Mouse (Mus musculus) MEL (cell line): ENCODE results near the gene C1rl. TPM values are rescaled to one million over a fixed set of nuclear protein-coding genes. Genes with fewer than 3 reads are reported as not detected.
"Not testable (repeated sequence)": the region's sequence is repeated elsewhere in the genome, so short reads cannot be mapped to it uniquely, and the experiment has no call there.

ENCODE experiments used
- DNase-seq: peaks from one replicate; pipeline ENCODE4 v3.0.0; 2011; ENCODE audit warnings: low read depth, low spot score
- H3K27ac ChIP-seq: 2 replicates; pipeline ENCODE4 v1.5.1; 2012; ENCODE audit warnings: low read depth, mild to moderate bottlenecking, control low read depth, low read length, moderate library complexity; ENCODE audit not compliant: control insufficient read depth
- H3K27me3 ChIP-seq, 2 experiments: fragments of 150-350 bp in 1 of 2; sonication (generic) in 1 of 2; 2 replicates each; pipeline ENCODE4 v1.6.1; 2012; ENCODE audit warnings: low read length in 2 of 2, mild to moderate bottlenecking in 2 of 2, improper control_type of control experiment in 1 of 2, moderate library complexity in 1 of 2; ENCODE audit not compliant: insufficient read depth in 2 of 2, control insufficient read depth in 1 of 2
- H3K36me3 ChIP-seq, 2 experiments: 2 replicates each; pipeline ENCODE4 v1.6.1; 2012 to 2014; ENCODE audit warnings: low read length in 2 of 2, improper control_type of control experiment in 1 of 2, inconsistent platforms in 1 of 2, mild to moderate bottlenecking in 1 of 2; ENCODE audit not compliant: insufficient read depth in 2 of 2, control insufficient read depth in 1 of 2
- H3K4me1 ChIP-seq, 2 experiments: fragments of 150-350 bp in 1 of 2; sonication (generic) in 1 of 2; 2 replicates each; pipeline ENCODE4 v1.6.1; 2012; ENCODE audit warnings: low read length in 2 of 2, improper control_type of control experiment in 1 of 2, mild to moderate bottlenecking in 1 of 2; ENCODE audit not compliant: insufficient read depth in 2 of 2, control insufficient read depth in 1 of 2
- H3K4me3 ChIP-seq, 2 experiments: fragments of 150-350 bp in 1 of 2; sonication (generic) in 1 of 2; 2 replicates each; pipeline ENCODE4 v1.5.1; 2012; ENCODE audit warnings: low read depth in 2 of 2, low read length in 2 of 2, mild to moderate bottlenecking in 2 of 2, moderate library complexity in 2 of 2, control low read depth in 1 of 2, improper control_type of control experiment in 1 of 2; ENCODE audit not compliant: control insufficient read depth in 1 of 2, insufficient read depth in 1 of 2
- H3K79me2 ChIP-seq: 2 replicates; pipeline ENCODE4 v1.6.1; 2012; ENCODE audit warnings: mild to moderate bottlenecking, low read length, moderate library complexity; ENCODE audit not compliant: control insufficient read depth, poor library complexity, insufficient read depth
- H3K9ac ChIP-seq: 2 replicates; pipeline ENCODE4 v1.6.1; 2012; ENCODE audit warnings: low read depth, mild to moderate bottlenecking, control low read depth, low read length, moderate library complexity; ENCODE audit not compliant: control insufficient read depth, poor library complexity, severe bottlenecking
- H3K9me3 ChIP-seq: fragments of 150-350 bp; sonication (generic); replicated peaks from 2 replicates; pipeline ENCODE4 v1.6.1; 2012; ENCODE audit warnings: mild to moderate bottlenecking, low read length, improper control_type of control experiment, moderate library complexity; ENCODE audit not compliant: insufficient read depth
- CTCF ChIP-seq, 3 experiments: IDR thresholded peaks in 2 of 3; conservative IDR thresholded peaks in 1 of 3; 2 replicates each; pipeline ENCODE4 v1.5.1; 2011 to 2012; ENCODE audit warnings: low read length in 3 of 3, low read depth in 2 of 3, mild to moderate bottlenecking in 2 of 3, improper control_type of control experiment in 1 of 3, inconsistent platforms in 1 of 3, mixed read lengths in 1 of 3, moderate library complexity in 1 of 3; ENCODE audit not compliant: control insufficient read depth in 1 of 3, insufficient read depth in 1 of 3, poor library complexity in 1 of 3, severe bottlenecking in 1 of 3
- MEF2A ChIP-seq: IDR thresholded peaks from 2 replicates; pipeline ENCODE4 v1.6.1; 2014; ENCODE audit warnings: low read depth, mild to moderate bottlenecking, inconsistent platforms, low read length, improper control_type of control experiment; ENCODE audit not compliant: poor library complexity, insufficient replicate concordance, severe bottlenecking; ENCODE audit errors: extremely low read depth
- POLR2A ChIP-seq, 2 experiments: IDR thresholded peaks; 2 replicates each; pipeline ENCODE4 v1.6.1; 2011 to 2012; ENCODE audit warnings: low read length in 2 of 2, mild to moderate bottlenecking in 2 of 2, control low read depth in 1 of 2, improper control_type of control experiment in 1 of 2, low read depth in 1 of 2, moderate library complexity in 1 of 2; ENCODE audit not compliant: control insufficient read depth in 1 of 2, insufficient read depth in 1 of 2, poor library complexity in 1 of 2
- POLR2AphosphoS5 ChIP-seq: IDR thresholded peaks from 2 replicates; pipeline ENCODE4 v1.6.1; 2012; ENCODE audit warnings: low read depth, borderline replicate concordance, mild to moderate bottlenecking, inconsistent platforms, low read length, moderate library complexity, mixed read lengths
- TAL1 ChIP-seq: IDR thresholded peaks from 2 replicates; pipeline ENCODE4 v1.6.1; 2012; ENCODE audit warnings: mild to moderate bottlenecking, inconsistent platforms, low read length, moderate library complexity, mixed read lengths
- polyA plus RNA-seq, 2 experiments: library from polyadenylated mRNA; stranded (reverse) in 1 of 2; unstranded in 1 of 2; fragments of >175 nt in 1 of 2; fragments of >200 nt in 1 of 2; gene quantifications; 2 replicates each; pipeline versions ENCODE4 v1.2.1 to v1.2.4; 2012; ENCODE audit warnings: low replicate concordance in 2 of 2, low read depth in 1 of 2; ENCODE audit not compliant: insufficient read length in 2 of 2, insufficient read depth in 1 of 2, missing spikeins in 1 of 2
- total RNA-seq: library from RNA; depleted of rRNA; stranded (reverse); fragments of 300-350 nt; gene quantifications from 2 replicates; pipeline ENCODE4 v1.2.3, GENCODE M21; 2012

C1rl gene
- total and polyA plus RNA-seq, 3 experiments, result 1.2 to 2.6 TPM; not detected in 1

DNA sequence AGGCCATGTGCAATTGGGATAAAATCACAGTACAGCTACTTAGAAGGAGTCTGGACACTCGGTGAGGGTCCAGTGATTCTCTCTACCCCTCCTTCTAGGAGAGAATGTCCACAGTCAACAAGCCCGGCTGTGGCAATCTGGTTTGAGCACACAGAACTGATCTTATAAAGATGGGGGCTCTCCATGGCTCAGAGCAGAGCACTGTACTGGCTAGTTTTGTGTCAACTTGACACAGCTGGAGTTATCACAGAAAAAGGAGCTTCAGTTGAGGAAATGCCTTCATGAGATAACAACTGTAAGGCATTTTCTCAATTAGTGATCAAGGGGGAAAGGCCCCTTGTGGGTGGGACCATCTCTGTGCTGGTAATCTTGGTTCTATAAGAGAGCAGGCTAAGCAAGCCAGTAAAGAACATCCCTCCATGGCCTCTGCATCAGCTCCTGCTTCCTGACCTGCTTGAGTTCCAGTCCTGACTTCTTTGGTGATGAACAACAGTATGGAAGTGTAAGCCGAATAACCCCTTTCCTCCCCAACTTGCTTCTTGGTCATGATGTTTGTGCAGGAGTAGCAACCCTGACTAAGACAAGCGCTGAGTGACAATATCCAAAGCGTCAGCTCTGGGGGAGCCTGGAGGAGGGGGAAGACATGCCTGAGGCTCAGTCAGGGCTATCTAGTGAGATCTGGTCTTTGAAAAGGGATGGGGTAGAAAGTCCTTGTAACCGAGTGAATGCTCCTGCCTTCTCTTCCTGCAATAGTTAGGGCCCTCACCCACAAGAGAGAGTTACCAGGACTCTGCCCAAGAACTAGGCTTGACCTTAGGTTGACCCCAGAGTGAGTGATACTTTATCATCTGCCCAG is 20.9 kb upstream of the C1rl start:
- TF ChIP-seq TAL1, result peak; percentile 43; the same call in 1 of the 2 replicates
- TF ChIP-seq POLR2A (IDR thresholded peaks at IDR 0.05; ENCODE audit: control insufficient read depth in 1 of 2, insufficient read depth in 1 of 2, low read depth in 1 of 2, low read length in 2 of 2, poor library complexity in 1 of 2), result peak in 1 of 2 experiments; percentile 51; a peak in 1 of 4 replicates
- peaks cover 0 to 13% of the 10 kb centered on the region in 2 experiments; a peak in 2 of 4 replicates for H3K36me3 ChIP-seq
- not testable (repeated sequence) for H3K9me3 ChIP-seq, H3K27me3 ChIP-seq
- H3K79me2 ChIP-seq, result peaks cover 39% of the 10 kb centered on the region
- peak overlapping the region; percentile 94 for H3K27ac ChIP-seq
- peak overlapping the region; percentile 74 to 76 for H3K4me3 ChIP-seq
- H3K9ac ChIP-seq, result peak overlapping the region; percentile 73
- H3K4me1 ChIP-seq, result peaks cover 9 to 19% of the 10 kb centered on the region in 2 experiments
- peak; percentile 80 for DNase-seq

DNA sequence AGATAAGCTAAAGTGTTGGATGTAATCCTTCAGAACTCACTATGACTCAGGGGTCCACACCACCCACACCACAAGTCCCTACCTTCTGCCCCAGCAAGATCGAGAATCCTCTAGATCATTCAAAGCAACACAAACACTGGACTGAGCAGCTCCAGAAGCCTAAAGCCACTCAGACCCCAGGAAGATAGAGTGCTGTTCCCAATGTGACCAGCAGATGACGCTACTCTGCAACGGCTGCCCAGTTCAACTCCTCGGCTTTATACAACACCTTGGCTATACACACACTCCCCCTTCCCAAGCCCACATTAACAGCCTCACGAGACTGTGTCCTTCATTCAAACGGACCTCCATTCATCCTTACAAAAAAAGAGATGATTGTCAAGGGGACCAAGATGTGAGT is 20.1 kb upstream of the C1rl start:
- Histone ChIP-seq H3K27ac (peak overlapping the region; percentile 94), H3K4me1 (peaks cover 9 to 19% of the 10 kb centered on the region in 2 experiments), H3K27me3 (no peaks in the 10 kb centered on the region), H3K9me3 (no peaks in the 10 kb centered on the region), H3K4me3 (peak overlapping the region; percentile 74 to 76), H3K9ac (peak overlapping the region; percentile 73), H3K79me2 (peaks cover 39% of the 10 kb centered on the region), H3K36me3 (peaks cover 0 to 13% of the 10 kb centered on the region in 2 experiments; a peak in 2 of 4 replicates)
- peak; percentile 92 for DNase-seq
- TF ChIP-seq CTCF (IDR thresholded peaks at IDR 0.05 in 2 of 3, conservative IDR thresholded peaks at IDR 0.05 in 1 of 3; ENCODE audit: control insufficient read depth in 1 of 3, insufficient read depth in 1 of 3, low read depth in 2 of 3, low read length in 3 of 3, poor library complexity in 1 of 3, severe bottlenecking in 1 of 3), result peak in 2 of 3 experiments; percentile 90 to 100; a peak in 4 of 6 replicates
- TF ChIP-seq MEF2A, result no peak

DNA sequence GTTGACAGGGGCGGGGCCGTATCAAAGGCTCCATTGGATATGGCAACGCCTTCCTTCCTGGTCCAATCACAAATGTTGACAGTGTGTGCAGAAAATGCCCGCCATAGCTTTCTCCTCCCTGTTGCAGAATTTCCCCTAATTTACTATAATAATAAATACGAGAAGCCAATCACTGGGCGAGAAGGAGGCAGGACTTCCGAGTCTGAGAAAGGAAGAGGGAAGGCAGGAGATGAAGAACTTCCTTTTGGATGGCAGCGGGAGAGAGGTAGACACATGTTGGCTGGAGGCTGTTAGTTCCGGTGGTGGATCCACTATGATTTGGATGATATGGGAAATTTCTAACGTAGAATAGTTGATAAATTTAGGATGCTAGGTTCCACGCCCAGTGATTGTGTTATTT is 18.3 kb upstream of the C1rl start:
- peaks cover 39% of the 10 kb centered on the region for H3K79me2 ChIP-seq
- H3K4me1 ChIP-seq, result peaks cover 9 to 31% of the 10 kb centered on the region in 2 experiments
- peak; percentile 98 for DNase-seq
- H3K27me3 ChIP-seq, result no peaks in the 10 kb centered on the region
- H3K36me3 ChIP-seq, result peaks cover 0 to 19% of the 10 kb centered on the region in 2 experiments; a peak in 2 of 4 replicates
- H3K9ac ChIP-seq, result peak overlapping the region; percentile 86
- peak overlapping the region; percentile 96 for H3K27ac ChIP-seq
- no peaks in the 10 kb centered on the region for H3K9me3 ChIP-seq
- TF ChIP-seq TAL1 (no peak), POLR2AphosphoS5 (peak; percentile 97; the same call in 1 of the 2 replicates), POLR2A (IDR thresholded peaks at IDR 0.05; ENCODE audit: control insufficient read depth in 1 of 2, insufficient read depth in 1 of 2, low read depth in 1 of 2, low read length in 2 of 2, poor library complexity in 1 of 2) (peak in 1 of 2 experiments; percentile 54; a peak in 1 of 4 replicates)
- TF ChIP-seq, all 39 proteins: peak for 2
- H3K4me3 ChIP-seq, result peak overlapping the region; percentile 65 to 76

DNA sequence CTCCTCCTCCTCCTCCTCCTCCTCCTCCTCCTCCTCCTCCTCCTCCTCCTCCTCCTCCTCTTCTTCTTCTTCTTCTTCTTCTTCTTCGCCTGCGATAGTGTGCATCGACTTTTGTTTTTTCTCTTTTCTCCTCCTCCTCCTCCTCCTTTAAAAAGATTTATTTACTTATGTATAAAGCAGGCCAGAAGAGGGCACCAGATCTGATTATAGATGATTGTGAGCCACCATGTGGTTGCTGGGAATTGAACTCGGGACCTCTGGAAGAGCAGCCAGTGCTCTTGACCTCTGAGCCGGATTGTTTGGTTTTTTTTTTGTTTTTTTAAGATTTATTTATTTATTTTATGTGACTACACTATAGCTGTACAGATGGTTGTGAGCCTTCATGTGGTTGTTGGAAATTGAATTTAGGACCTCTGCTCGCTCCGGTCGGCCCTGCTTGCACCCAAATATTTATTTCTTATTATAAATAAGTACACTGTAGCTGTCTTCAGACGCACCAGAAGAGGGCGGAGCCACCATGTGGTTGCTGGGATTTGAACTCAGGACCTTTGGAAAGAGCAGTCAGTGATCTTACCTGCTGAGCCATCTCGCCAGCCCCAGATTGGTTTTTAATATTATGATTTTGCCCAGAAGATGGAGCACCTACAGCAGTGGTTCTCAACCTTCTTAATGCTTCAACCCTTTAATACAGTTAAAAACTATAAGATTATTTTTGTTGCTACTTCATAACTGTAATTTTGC is 17.4 kb upstream of the C1rl start:
- Histone ChIP-seq H3K79me2 (peaks cover 39% of the 10 kb centered on the region), H3K4me1 (peaks cover 9 to 29% of the 10 kb centered on the region in 2 experiments), H3K4me3 (peak overlapping the region; percentile 65 to 76), H3K9ac (peak overlapping the region; percentile 86), H3K27ac (peak overlapping the region; percentile 96), H3K36me3 (peaks cover 0 to 20% of the 10 kb centered on the region in 2 experiments; a peak in 2 of 4 replicates)
- not testable (repeated sequence) for H3K27me3 ChIP-seq, H3K9me3 ChIP-seq
- peak; percentile 69 for DNase-seq
